In the genomic region with DNA sequence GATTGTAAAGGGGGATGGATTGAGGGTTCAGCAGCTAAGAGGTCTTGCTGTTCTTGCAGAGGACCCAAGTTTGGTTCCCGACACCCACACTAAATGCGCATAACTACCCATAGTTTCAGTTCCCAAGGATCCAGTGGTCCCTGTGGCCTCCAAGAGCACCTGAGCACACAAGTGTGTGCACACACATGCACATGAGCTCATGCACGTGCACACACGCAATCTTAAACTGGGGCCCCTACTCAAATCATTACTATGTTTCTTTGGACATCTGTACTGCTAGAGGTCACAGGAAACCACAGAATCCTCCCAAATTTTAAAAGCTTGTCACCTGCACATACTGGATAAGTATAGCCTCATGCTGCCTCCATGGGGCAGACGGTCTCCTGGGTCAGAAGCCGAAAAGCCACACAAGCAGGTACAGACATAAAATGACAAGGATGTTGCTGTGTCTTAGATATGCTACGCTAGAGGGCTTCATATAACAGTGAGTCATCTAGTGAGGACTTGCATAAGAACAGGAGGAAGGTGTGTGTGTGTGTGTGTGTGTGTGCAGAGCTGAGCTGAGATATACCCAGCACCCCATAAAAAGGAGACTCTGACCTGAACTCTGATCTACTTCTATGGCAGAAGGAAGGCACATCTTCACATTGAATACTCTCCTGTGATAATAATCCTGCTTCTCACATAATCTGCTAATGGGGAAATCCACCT, we compare ENCODE assay signal across 30 mouse cellular contexts. TPM values are rescaled to one million over a fixed set of nuclear protein-coding genes. Genes with fewer than 3 reads are reported as not detected.
DNase-seq lines count a peak whose midpoint lies in the region; ATAC-seq and TF ChIP-seq lines count a peak whose summit lies in the region.
"Had no signal": no experiment of that assay in that cellular context is flagged by ENCODE, and none has a peak within 500 bp of the region (broad histone marks: within the 10 kb centered on the region; RNA-seq: fewer than 3 reads in every experiment).

No protein-coding gene starts in this region.

- 95% methylated on average over 7 of the region's 7 CpGs for WGBS in midbrain, postnatal 0 days
- WGBS in midbrain, embryonic 13.5 days = 95% methylated on average over 7 of the region's 7 CpGs
- 90% methylated on average over 7 of the region's 7 CpGs for WGBS in intestine, embryonic 15.5 days
- 90% methylated on average over 7 of the region's 7 CpGs for WGBS in lung, adult 2 months

- peak; percentile 12 for TF ChIP-seq RAD21 in CH12.LX (IDR thresholded peaks at IDR 0.05; ENCODE audit: low read depth, low read length)

- H3K27ac ChIP-seq in midbrain, postnatal 0 days (ENCODE audit: low read depth, low read length) = no peak overlapping the region
- no peak overlapping the region for H3K27ac ChIP-seq in midbrain, embryonic 13.5 days
- no peak overlapping the region for H3K27ac ChIP-seq in CH12.LX (ENCODE audit: insufficient read depth, low read depth)
- no peak overlapping the region for H3K27ac ChIP-seq in intestine, embryonic 15.5 days
- H3K27ac ChIP-seq: forebrain, embryonic 15.5 days; gastrocnemius, adult 2 months; heart, adult 2 months; hindbrain, embryonic 15.5 days; limb, embryonic 10.5 days; limb, embryonic 15.5 days; liver, embryonic 14.5 days; midbrain, embryonic 10.5 days; neural tube, embryonic 13.5 days had no signal

- 0 out of 2 replicates have a peak, but pooled peaks have one; percentile 3 for TF ChIP-seq CTCF in midbrain, postnatal 0 days (IDR thresholded peaks at IDR 0.05)
- peak in 1 of 2 experiments; percentile 22; a peak in 2 of 4 replicates for TF ChIP-seq CTCF in CH12.LX (conservative IDR thresholded peaks at IDR 0.05 in 1 of 2, IDR thresholded peaks at IDR 0.05 in 1 of 2; ENCODE audit: low read depth in 2 of 2, low read length in 2 of 2)
- no peak for TF ChIP-seq CTCF in lung, adult 2 months (IDR thresholded peaks at IDR 0.05; ENCODE audit: insufficient read depth, low read length)

- no peak for DNase-seq in midbrain, postnatal 0 days (ENCODE audit: low spot score)
- DNase-seq in CH12.LX (ENCODE audit: extremely low read depth) = no peak
- DNase-seq in lung, adult 2 months = no peak
- DNase-seq in adrenal gland, postnatal 14 days = no peak
- no peak for DNase-seq in urinary bladder, postnatal 10 days (ENCODE audit: low spot score)
- DNase-seq: adrenal gland, adult 2 months; cerebellum, adult 11 months; cerebellum, adult 9-10 months; cerebellum, postnatal 36 days; gastrocnemius, adult 2 months; gastrocnemius, postnatal 36 days; heart, adult 2 months; heart, postnatal 10 days; kidney, adult 9 months; kidney, postnatal 14 days; lung, embryonic 14.5 days; thymus, postnatal 25 days had no signal

- no peak for ATAC-seq in midbrain, postnatal 0 days (ENCODE audit: low FRiP score)
- ATAC-seq in midbrain, embryonic 13.5 days = no peak
- ATAC-seq in intestine, embryonic 15.5 days = peak; percentile 55; the same call in 1 of the 2 replicates
- ATAC-seq: forebrain, embryonic 15.5 days; midbrain, embryonic 16.5 days had no signal

- H3K36me3 ChIP-seq in midbrain, postnatal 0 days (ENCODE audit: insufficient read depth, low read length) = no peaks in the 10 kb centered on the region
- no peaks in the 10 kb centered on the region for H3K36me3 ChIP-seq in midbrain, embryonic 13.5 days
- H3K36me3 ChIP-seq in CH12.LX (replicated peaks in 1 of 2; ENCODE audit: control insufficient read depth in 1 of 2, insufficient read depth in 1 of 2, low read length in 1 of 2) = peaks cover 0 to 3% of the 10 kb centered on the region in 2 experiments
- no peaks in the 10 kb centered on the region for H3K36me3 ChIP-seq in intestine, embryonic 15.5 days
- H3K36me3 ChIP-seq: forebrain, embryonic 15.5 days; hindbrain, embryonic 15.5 days; limb, embryonic 10.5 days; midbrain, embryonic 10.5 days; neural tube, embryonic 13.5 days had no signal

- H3K4me3 ChIP-seq in midbrain, postnatal 0 days (ENCODE audit: low read depth, low read length) = no peak overlapping the region
- H3K4me3 ChIP-seq in midbrain, embryonic 13.5 days (replicated peaks) = no peak overlapping the region
- H3K4me3 ChIP-seq in CH12.LX (replicated peaks in 1 of 3; ENCODE audit: low read depth in 2 of 3, low read length in 2 of 3, poor library complexity in 1 of 3) = no peak overlapping the region
- H3K4me3 ChIP-seq in intestine, embryonic 15.5 days (replicated peaks) = no peak overlapping the region
- no peak overlapping the region for H3K4me3 ChIP-seq in lung, adult 2 months (replicated peaks; ENCODE audit: extremely low read depth, low read depth, low read length)
- H3K4me3 ChIP-seq: forebrain, embryonic 15.5 days; gastrocnemius, adult 2 months; heart, adult 2 months; heart, embryonic 13.5 days; hindbrain, embryonic 10.5 days; hindbrain, embryonic 15.5 days; limb, embryonic 10.5 days; limb, embryonic 15.5 days; midbrain, embryonic 10.5 days; myocyte; neural tube, embryonic 13.5 days had no signal

- in situ Hi-C loops in CH12.LX (cut with MboI; ENCODE audit: low pct_ligation_motif_present, low pct_unique_long_range_greater_than_20kb, low sequenced_read_pairs) = loop anchor here (5.0 to 25.0 kb wide), 2 partner anchors 205 to 805 kb away; no protein-coding TSS in a partner anchor

- TF ChIP-seq POLR2A in CH12.LX (IDR thresholded peaks at IDR 0.05; ENCODE audit: low read depth, low read length) = no peak
- no peak for TF ChIP-seq POLR2A in lung, adult 2 months (IDR thresholded peaks at IDR 0.05; ENCODE audit: borderline replicate concordance, extremely low read depth, low read depth, low read length)

- no peaks in the 10 kb centered on the region for H3K27me3 ChIP-seq in midbrain, postnatal 0 days (ENCODE audit: insufficient read depth, low read length)
- no peaks in the 10 kb centered on the region for H3K27me3 ChIP-seq in midbrain, embryonic 13.5 days
- H3K27me3 ChIP-seq in CH12.LX (replicated peaks) = no peaks in the 10 kb centered on the region
- H3K27me3 ChIP-seq in intestine, embryonic 15.5 days (replicated peaks) = no peaks in the 10 kb centered on the region
- H3K27me3 ChIP-seq: forebrain, embryonic 15.5 days; heart, embryonic 13.5 days; hindbrain, embryonic 15.5 days; limb, embryonic 15.5 days; neural tube, embryonic 13.5 days had no signal

- dilution Hi-C loops in CH12.LX (cut with MboI; ENCODE audit: extremely low pct_ligation_motif_present, extremely low pct_unique_long_range_greater_than_20kb, low sequenced_read_pairs) = loop anchor here (25.0 kb wide), 1 partner anchor 95 kb away; no protein-coding TSS in a partner anchor

- peaks cover 6% of the 10 kb centered on the region for H3K4me1 ChIP-seq in midbrain, postnatal 0 days (ENCODE audit: insufficient read depth, low read length)
- H3K4me1 ChIP-seq in midbrain, embryonic 13.5 days (replicated peaks) = peaks cover 15% of the 10 kb centered on the region
- peaks cover 14 to 36% of the 10 kb centered on the region in 2 experiments for H3K4me1 ChIP-seq in CH12.LX (ENCODE audit: control insufficient read depth in 1 of 2, insufficient read depth in 2 of 2)
- H3K4me1 ChIP-seq in intestine, embryonic 15.5 days (replicated peaks) = no peaks in the 10 kb centered on the region
- H3K4me1 ChIP-seq in lung, adult 2 months (ENCODE audit: control insufficient read depth, insufficient read depth, low read length) = no peaks in the 10 kb centered on the region
- H3K4me1 ChIP-seq: hindbrain, embryonic 15.5 days; limb, embryonic 10.5 days had no signal

- H3K9me3 ChIP-seq in midbrain, postnatal 0 days (ENCODE audit: low read length) = no peaks in the 10 kb centered on the region
- H3K9me3 ChIP-seq in midbrain, embryonic 13.5 days = no peaks in the 10 kb centered on the region
- H3K9me3 ChIP-seq in CH12.LX (replicated peaks; ENCODE audit: low read length) = no peaks in the 10 kb centered on the region
- no peaks in the 10 kb centered on the region for H3K9me3 ChIP-seq in intestine, embryonic 15.5 days
- H3K9me3 ChIP-seq: forebrain, embryonic 15.5 days; heart, embryonic 13.5 days; hindbrain, embryonic 10.5 days; hindbrain, embryonic 15.5 days; limb, embryonic 10.5 days; limb, embryonic 15.5 days; midbrain, embryonic 10.5 days; neural tube, embryonic 13.5 days had no signal

- H3K79me2 ChIP-seq in CH12.LX (replicated peaks; ENCODE audit: control insufficient read depth, extremely low read depth, insufficient read depth, poor library complexity, severe bottlenecking) = no peaks in the 10 kb centered on the region

- no peak for TF ChIP-seq EP300 in CH12.LX (IDR thresholded peaks at IDR 0.05; ENCODE audit: low read length)

- H3K9ac ChIP-seq in midbrain, postnatal 0 days (replicated peaks; ENCODE audit: low read length, poor library complexity, severe bottlenecking) = no peak overlapping the region
- no peak overlapping the region for H3K9ac ChIP-seq in midbrain, embryonic 13.5 days (replicated peaks)
- H3K9ac ChIP-seq in CH12.LX (ENCODE audit: insufficient read depth, low read depth) = no peak overlapping the region
- no peak overlapping the region for H3K9ac ChIP-seq in intestine, embryonic 15.5 days
- H3K9ac ChIP-seq: forebrain, embryonic 15.5 days; heart, embryonic 13.5 days; hindbrain, embryonic 15.5 days; limb, embryonic 15.5 days; liver, embryonic 14.5 days; lung, embryonic 14.5 days; neural tube, embryonic 13.5 days had no signal

- no peak overlapping the region for H3K4me2 ChIP-seq in midbrain, postnatal 0 days (ENCODE audit: low read depth, low read length, poor library complexity, severe bottlenecking)
- H3K4me2 ChIP-seq in midbrain, embryonic 13.5 days (replicated peaks) = no peak overlapping the region
- no peak overlapping the region for H3K4me2 ChIP-seq in CH12.LX (ENCODE audit: insufficient read depth, low read depth, poor library complexity, severe bottlenecking)
- H3K4me2 ChIP-seq in intestine, embryonic 15.5 days (replicated peaks) = no peak overlapping the region
- H3K4me2 ChIP-seq: forebrain, embryonic 15.5 days; heart, embryonic 13.5 days; hindbrain, embryonic 15.5 days; limb, embryonic 15.5 days; lung, embryonic 14.5 days; neural tube, embryonic 13.5 days had no signal

TF ChIP-seq in CH12.LX, 34 proteins besides CTCF, POLR2A, EP300 and RAD21 (continues in another document):
- no peak for TF ChIP-seq ZC3H11A (IDR thresholded peaks at IDR 0.05; ENCODE audit: low read depth, low read length)
- TF ChIP-seq SMC3 (IDR thresholded peaks at IDR 0.05; ENCODE audit: low read depth, low read length) = peak; percentile 44
- TF ChIP-seq ETS1 (conservative IDR thresholded peaks at IDR 0.05; ENCODE audit: low read depth, low read length) = peak; percentile 38
- TF ChIP-seq TCF12 (IDR thresholded peaks at IDR 0.05; ENCODE audit: low read depth, low read length) = 0 out of 2 replicates have a peak, but pooled peaks have one; percentile 16
- TF ChIP-seq PAX5 (IDR thresholded peaks at IDR 0.05; ENCODE audit: low read length) = no peak

RNA-seq across cellular contexts. Expression of a gene that starts 53.3 kb away (rescaled TPM):
- total RNA-seq in midbrain, postnatal 0 days (2014; rRNA removed) = 22.7 and 25.8 TPM in 2 replicates
- 88.6 and 89.5 TPM in 2 replicates for polyA plus RNA-seq in midbrain, postnatal 0 days (2015; fragmentation: Nextera tagmentation; extraction: Ambion mirVana)
- polyA plus RNA-seq in midbrain, embryonic 13.5 days (2015; fragmentation: Nextera tagmentation; extraction: Ambion mirVana) = 64.9 and 71.6 TPM in 2 replicates
- total RNA-seq in CH12.LX (2012; rRNA removed) = 0.29 and 0.38 TPM in 2 replicates
- not detected in 2 replicates for total RNA-seq in CH12.LX (2014; rRNA removed)
- 1.8 and 2.0 TPM in 2 replicates for polyA plus RNA-seq in CH12.LX (2012; ENCODE audit: insufficient read length, low read depth)
- 29.1 and 31.1 TPM in 2 replicates for polyA plus RNA-seq in intestine, embryonic 15.5 days (2015; fragmentation: Nextera tagmentation; extraction: Ambion mirVana)
- polyA plus RNA-seq in lung, adult 2 months (2012; rRNA removed) = 0.48 and 0.75 TPM in 2 replicates
- 1.0 and 2.1 TPM in 2 replicates for total RNA-seq in adrenal gland, postnatal 14 days (2021)

Comparison
In these comparisons a context has a peak if more than half of its experiments do, and no peak if none do; other contexts are left out.
1. RNA of a gene that starts 53.3 kb away (polyA plus RNA-seq): 88.6 to 89.5 TPM in midbrain, postnatal 0 days, 64.9 to 71.6 TPM in midbrain, embryonic 13.5 days and 29.1 to 31.1 TPM in intestine, embryonic 15.5 days; 1.8 to 2.0 TPM in CH12.LX and 0.48 to 0.75 TPM in lung, adult 2 months; every median in the first group is over 10 times any median in the second.